Mouse (Mus musculus) left cerebral cortex, adult 11 months (tissue): ENCODE results near the gene Mex3a.

Experiments used
- DNase-seq: peaks from one replicate; pipeline ENCODE4 v3.0.0; 2022; ENCODE audit warnings: low spot score

The Mex3a gene

GRCm38 (mm10) chr3:88529204-88530000 is 2.8 kb upstream of the Mex3a start:
- DNase-seq, result no peak

GRCm38 (mm10) chr3:88530082-88530864 is 1.9 kb upstream of the Mex3a start:
- DNase-seq, result no peak

DNA sequence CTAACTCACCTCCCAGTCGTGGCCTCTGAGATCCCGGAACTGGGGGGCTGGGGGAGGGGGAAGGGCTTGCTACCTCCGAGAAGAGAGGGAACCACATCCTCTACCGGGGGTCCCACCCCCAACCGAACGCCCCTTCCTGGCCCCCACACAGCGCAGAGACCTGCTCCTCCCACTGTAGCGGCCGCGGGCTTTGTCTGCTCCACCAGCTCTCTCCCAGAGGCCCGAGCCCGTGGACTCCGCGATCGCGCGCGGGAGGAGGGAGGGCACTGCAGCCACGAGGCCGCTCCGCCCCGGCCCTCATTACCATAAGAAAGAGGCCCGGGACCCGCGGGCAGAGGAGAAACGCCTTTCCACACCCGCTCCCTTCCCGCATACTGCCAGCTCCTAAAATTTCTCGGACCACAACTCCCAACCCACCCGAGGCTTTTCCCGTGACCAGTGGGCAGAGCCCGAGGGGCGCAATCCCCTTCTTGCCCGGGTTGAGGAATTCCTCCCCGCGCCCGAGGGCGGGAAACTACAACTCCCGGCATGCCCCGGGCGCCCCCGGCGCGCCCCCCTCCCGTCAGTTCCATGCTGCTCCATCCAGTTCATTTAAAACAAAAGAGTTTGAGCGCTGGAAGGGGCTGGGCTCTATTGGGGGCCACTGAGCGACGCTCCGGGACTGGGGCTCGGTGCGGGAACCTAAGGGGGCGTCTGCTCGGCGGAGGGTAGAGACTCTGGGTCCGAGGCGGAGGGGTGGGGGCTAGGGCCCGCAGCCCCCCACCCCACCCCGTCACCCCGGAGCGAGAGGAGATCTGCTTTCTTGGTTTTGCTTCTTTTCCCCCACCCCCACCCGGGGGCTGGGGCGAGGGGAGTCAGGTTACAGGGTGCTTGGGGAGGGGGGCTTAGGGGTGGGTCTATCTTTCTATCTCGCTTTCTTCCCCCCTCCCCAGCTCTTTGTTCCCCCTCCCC is 572 bp upstream of the Mex3a start:
- peak; percentile 74 for DNase-seq

GRCm38 (mm10) chr3:88532689-88533511 is 705 bp downstream of the Mex3a start:
- DNase-seq, result no peak

DNA sequence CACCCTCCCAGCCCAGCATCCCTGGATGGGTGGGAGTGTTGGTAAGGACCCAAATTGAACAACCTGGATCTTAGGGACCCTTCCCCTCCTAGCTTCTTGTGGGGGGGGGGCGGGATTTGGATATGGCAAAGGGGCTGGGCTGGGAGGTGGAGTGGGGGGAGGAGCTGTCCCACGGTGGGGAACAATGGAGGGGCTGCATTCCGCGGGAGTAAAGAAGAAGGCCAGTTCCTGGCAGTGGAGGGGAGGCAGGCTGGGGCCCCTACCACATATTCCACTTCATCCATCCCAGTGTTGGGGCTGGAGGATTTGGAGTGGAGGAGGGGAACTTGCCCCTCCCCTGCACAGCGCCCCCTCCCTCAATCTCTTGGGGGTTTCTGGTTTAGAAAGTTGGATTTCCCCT is 1.5 kb downstream of the Mex3a start:
- DNase-seq, result no peak

DNA sequence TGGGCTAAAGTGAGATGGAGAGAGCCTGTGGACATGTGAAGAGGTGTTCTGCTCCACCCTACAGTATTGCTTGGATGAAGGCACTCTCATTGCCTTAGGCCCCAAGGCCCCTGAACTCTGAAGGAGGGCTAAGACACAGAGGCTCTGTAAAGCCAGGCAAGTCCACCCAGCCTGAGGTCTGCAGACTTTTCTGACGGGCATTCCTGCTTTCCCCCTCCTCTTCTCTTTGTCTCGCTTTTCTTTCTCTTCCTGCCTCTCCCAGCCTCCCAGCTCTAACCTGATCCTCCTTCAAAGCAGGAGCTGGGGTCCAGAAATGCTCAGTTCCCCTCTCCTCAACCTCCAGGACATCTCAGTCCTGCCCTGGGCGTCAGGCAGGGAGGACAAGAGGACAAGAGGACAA is 2.8 kb downstream of the Mex3a start:
- no peak for DNase-seq

DNA sequence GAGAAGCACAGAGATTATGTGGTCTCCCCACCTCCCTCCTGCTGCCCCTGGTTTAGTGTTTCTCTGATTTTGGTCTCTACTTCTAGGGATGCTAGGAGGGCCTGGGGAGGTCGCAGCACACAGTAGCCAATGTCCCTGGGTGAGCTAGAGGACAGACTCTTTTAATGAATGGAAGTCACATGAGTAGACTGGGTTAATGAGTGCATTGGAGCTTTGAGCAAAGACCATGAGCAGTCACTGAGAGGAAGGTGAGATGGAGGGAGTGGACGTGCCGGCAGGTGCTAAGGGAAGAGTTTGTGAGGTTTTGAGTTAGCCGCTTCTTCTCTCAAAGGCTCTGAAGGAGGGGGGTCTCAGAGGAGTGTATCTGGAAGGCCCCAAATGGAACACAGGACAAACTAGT is 3.3 kb downstream of the Mex3a start:
- no peak for DNase-seq

DNA sequence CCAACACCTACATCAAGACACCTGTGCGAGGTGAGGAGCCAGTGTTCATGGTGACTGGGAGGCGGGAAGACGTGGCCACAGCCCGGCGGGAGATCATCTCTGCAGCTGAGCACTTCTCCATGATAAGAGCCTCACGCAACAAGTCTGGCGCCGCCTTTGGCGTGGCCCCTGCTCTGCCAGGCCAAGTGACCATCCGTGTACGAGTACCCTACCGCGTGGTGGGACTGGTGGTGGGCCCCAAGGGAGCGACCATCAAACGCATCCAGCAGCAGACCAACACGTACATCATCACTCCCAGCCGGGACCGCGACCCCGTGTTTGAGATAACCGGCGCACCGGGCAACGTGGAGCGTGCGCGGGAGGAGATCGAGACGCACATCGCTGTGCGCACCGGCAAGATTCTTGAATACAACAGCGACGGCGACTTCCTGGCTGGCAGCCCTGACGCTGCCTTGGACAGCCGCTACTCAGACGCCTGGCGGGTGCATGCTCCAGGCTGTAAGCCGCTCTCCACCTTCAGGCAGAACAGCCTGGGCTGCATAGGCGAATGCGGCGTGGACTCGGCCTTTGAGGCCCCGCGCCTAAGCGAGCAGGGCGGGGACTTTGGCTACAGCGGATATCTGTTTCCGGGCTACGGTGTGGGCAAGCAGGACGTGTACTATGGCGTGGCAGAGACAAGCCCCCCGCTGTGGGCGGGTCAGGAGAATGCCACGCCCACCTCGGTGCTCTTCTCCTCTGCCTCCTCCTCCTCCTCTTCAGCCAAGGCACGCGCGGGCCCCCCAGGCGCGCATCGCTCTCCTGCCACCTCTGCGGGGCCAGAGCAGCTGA is 4.1 kb downstream of the Mex3a start:
- peak; percentile 78 for DNase-seq

- DNase-seq, result no peak
Observed at GRCm38 (mm10) chr3:88537146-88537545, 5.0 kb downstream of the Mex3a start.

- no peak for DNase-seq
Observed at GRCm38 (mm10) chr3:88538271-88539145, 6.3 kb downstream of the Mex3a start.

DNA sequence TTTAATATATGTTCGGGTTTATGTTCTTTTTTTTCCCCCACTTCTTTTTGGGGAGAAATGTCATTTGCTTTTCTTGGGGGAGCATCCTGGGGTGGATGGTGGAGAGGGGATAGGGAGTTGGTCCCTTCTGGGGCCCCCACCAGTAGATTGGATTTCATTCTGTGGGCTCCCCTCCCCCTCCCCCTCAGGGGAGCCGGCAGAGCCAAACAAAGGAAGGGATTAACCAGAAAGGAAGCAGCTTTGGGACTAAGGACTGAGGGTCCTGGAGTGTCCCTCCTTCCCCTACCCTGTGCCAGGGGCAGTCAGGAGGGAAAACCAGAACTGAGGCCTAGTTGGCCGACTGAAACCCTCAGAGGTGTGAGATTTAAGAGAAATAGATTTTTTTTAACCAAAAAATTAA is 7.2 kb downstream of the Mex3a start:
- no peak for DNase-seq

GRCm38 (mm10) chr3:88540085-88540484 is 7.9 kb downstream of the Mex3a start:
- no peak for DNase-seq

DNA sequence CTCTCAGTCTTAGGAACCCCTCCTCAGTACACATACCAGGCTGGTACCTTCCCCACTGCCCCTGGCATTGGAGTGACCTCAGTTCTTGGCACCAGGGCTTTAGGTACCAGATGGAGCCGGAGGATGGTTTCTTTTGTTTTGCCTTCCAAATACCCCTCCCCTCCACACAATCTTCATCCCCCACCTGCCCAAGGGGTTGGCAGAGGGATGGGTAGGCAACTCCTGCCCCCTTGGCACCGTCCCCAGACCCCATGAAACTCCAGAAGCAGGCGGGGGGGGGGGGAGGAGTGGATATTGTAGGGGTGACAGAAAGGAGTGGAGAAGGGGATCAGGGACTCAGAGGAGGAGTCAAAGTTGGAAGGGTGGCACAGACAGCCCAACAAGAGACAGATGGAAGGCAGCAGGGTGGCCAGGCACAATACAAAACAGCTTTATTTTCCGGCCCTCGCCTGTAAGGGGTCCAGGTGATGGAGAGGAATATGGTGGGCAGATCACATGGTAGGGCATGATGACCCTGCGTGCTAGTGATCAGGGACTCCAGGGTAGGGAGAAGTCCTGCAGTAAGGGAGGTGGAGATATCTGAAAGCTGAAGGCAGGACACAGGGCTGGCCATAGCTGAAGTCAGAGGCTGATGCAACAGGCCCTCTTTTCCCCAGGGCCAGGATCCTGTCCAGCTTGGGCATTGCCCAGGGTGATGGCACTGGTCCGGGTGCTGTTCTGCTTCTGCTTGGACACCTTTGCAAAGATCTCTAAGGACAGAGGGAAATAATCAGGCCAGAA is 9.6 kb downstream of the Mex3a start:
- no peak for DNase-seq

DNA sequence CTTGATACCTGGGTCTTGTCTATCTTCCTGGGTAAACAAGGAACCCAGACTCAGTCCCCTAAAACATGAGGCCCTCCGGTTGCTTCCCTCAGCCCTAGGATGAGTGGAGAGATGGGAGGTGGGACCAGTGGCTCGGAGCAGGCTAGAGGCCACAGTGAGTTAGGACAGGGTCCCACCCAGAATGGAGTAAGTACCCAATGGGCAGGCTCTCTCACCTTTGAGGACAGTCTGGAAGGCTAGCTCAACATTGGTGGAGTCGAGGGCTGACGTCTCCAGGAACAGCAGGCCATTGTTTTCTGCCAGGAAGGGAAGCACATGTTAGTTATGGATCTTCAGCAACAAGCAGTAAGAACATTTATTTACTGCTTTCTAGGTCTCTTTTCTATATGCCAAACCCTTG is 10.3 kb downstream of the Mex3a start:
- no peak for DNase-seq

- no peak for DNase-seq
Observed at GRCm38 (mm10) chr3:88543174-88543573, 11.0 kb downstream of the Mex3a start.

GRCm38 (mm10) chr3:88543651-88544410 is 11.6 kb downstream of the Mex3a start:
- DNase-seq, result no peak

- no peak for DNase-seq
Observed at GRCm38 (mm10) chr3:88544514-88544913, 12.3 kb downstream of the Mex3a start.
